In genomic region chr19:4184976-4185975, GRCm38 (mm10) we compare ENCODE assay signal across 9 mouse cellular contexts. TPM values are rescaled to one million over a fixed set of nuclear protein-coding genes. Genes with fewer than 3 reads are reported as not detected.
DNase-seq lines count a peak whose midpoint lies in the region; ATAC-seq and TF ChIP-seq lines count a peak whose summit lies in the region.
"Had no signal": no experiment of that assay in that cellular context is flagged by ENCODE, and none has a peak within 500 bp of the region (broad histone marks: within the 10 kb centered on the region; RNA-seq: fewer than 3 reads in every experiment).

No protein-coding gene starts in this region.

- in situ Hi-C loops in CH12.LX (cut with MboI; ENCODE audit: low pct_ligation_motif_present, low pct_unique_long_range_greater_than_20kb, low sequenced_read_pairs), result no loop called here

- dilution Hi-C loops in CH12.LX (cut with MboI; ENCODE audit: extremely low pct_ligation_motif_present, extremely low pct_unique_long_range_greater_than_20kb, low sequenced_read_pairs), result no loop called here

- H3K9me3 ChIP-seq in heart, embryonic 11.5 days (replicated peaks; ENCODE audit: control insufficient read depth, low read length), result no peaks in the 10 kb centered on the region
- no peaks in the 10 kb centered on the region for H3K9me3 ChIP-seq in CH12.LX (replicated peaks; ENCODE audit: low read length)
- no peaks in the 10 kb centered on the region for H3K9me3 ChIP-seq in limb, embryonic 10.5 days (replicated peaks)

- no peak for DNase-seq in heart, adult 8-10 months (ENCODE audit: low spot score)
- peak; percentile 61 for DNase-seq in CH12.LX (ENCODE audit: extremely low read depth)
- DNase-seq in limb, embryonic 10.5 days (ENCODE audit: low spot score), result no peak
- DNase-seq in cerebellum, postnatal 25 days, result no peak
- no peak for DNase-seq in layer of hippocampus, postnatal 25 days (ENCODE audit: extremely low spot score in 1 of 2, low spot score in 1 of 2)
- no peak for DNase-seq in layer of hippocampus, adult 9-11 months
- DNase-seq: left cerebral cortex, postnatal 4 days had no signal

- no peak overlapping the region for H3K4me3 ChIP-seq in heart, embryonic 11.5 days (ENCODE audit: low read depth, low read length)
- peak overlapping the region in 1 of 3 experiments; percentile 9 for H3K4me3 ChIP-seq in CH12.LX (replicated peaks in 1 of 3; ENCODE audit: low read depth in 2 of 3, low read length in 2 of 3, poor library complexity in 1 of 3)
- no peak overlapping the region for H3K4me3 ChIP-seq in limb, embryonic 10.5 days

- TF ChIP-seq EP300 in CH12.LX (IDR thresholded peaks at IDR 0.05; ENCODE audit: low read length), result no peak; the same call in 1 of the 2 replicates

- H3K27me3 ChIP-seq in heart, embryonic 11.5 days (ENCODE audit: control insufficient read depth, insufficient read depth, low read length), result 0 out of 2 replicates have a peak, but pooled peaks cover 3% of the 10 kb centered on the region
- no peaks in the 10 kb centered on the region for H3K27me3 ChIP-seq in CH12.LX (replicated peaks)
- no peaks in the 10 kb centered on the region for H3K27me3 ChIP-seq in limb, embryonic 10.5 days (ENCODE audit: low read depth, poor library complexity, severe bottlenecking)

- no peak for ATAC-seq in heart, embryonic 11.5 days (replicated peaks; ENCODE audit: insufficient number of reproducible peaks, low FRiP score, low TSS enrichment)
- peak; percentile 38 for ATAC-seq in neutrophil, adult 5-6 weeks (ENCODE audit: extremely low read depth, insufficient number of reproducible peaks, low FRiP score, poor library complexity, severe bottlenecking)

- peaks cover 19% of the 10 kb centered on the region for H3K79me2 ChIP-seq in CH12.LX (replicated peaks; ENCODE audit: control insufficient read depth, extremely low read depth, insufficient read depth, poor library complexity, severe bottlenecking)

- TF ChIP-seq CTCF in CH12.LX (conservative IDR thresholded peaks at IDR 0.05 in 1 of 2, IDR thresholded peaks at IDR 0.05 in 1 of 2; ENCODE audit: low read depth in 2 of 2, low read length in 2 of 2), result no peak

- H3K4me2 ChIP-seq in heart, embryonic 11.5 days, result no peak overlapping the region; the same call in 1 of the 2 replicates
- H3K4me2 ChIP-seq in CH12.LX (ENCODE audit: insufficient read depth, low read depth, poor library complexity, severe bottlenecking), result no peak overlapping the region

- peaks cover 9% of the 10 kb centered on the region for H3K4me1 ChIP-seq in heart, embryonic 11.5 days (ENCODE audit: control insufficient read depth, insufficient read depth, low read length)
- H3K4me1 ChIP-seq in CH12.LX (ENCODE audit: control insufficient read depth in 1 of 2, insufficient read depth in 2 of 2), result peaks cover 28 to 80% of the 10 kb centered on the region in 2 experiments
- H3K4me1 ChIP-seq in limb, embryonic 10.5 days, result peaks cover 21% of the 10 kb centered on the region

- H3K27ac ChIP-seq in heart, embryonic 11.5 days (ENCODE audit: low read depth, low read length), result 0 out of 2 replicates have a peak overlapping the region, but pooled peaks have one; percentile 15
- H3K27ac ChIP-seq in CH12.LX (ENCODE audit: insufficient read depth, low read depth), result peak overlapping the region; percentile 67
- H3K27ac ChIP-seq in limb, embryonic 10.5 days, result peak overlapping the region; percentile 66

- H3K9ac ChIP-seq in heart, embryonic 11.5 days (ENCODE audit: low read depth, low read length), result no peak overlapping the region
- H3K9ac ChIP-seq in CH12.LX (ENCODE audit: insufficient read depth, low read depth), result no peak overlapping the region

- no peaks in the 10 kb centered on the region for H3K36me3 ChIP-seq in heart, embryonic 11.5 days (ENCODE audit: control insufficient read depth, insufficient read depth, low read length)
- peaks cover 70 to 88% of the 10 kb centered on the region in 2 experiments for H3K36me3 ChIP-seq in CH12.LX (replicated peaks in 1 of 2; ENCODE audit: control insufficient read depth in 1 of 2, insufficient read depth in 1 of 2, low read length in 1 of 2)
- H3K36me3 ChIP-seq in limb, embryonic 10.5 days, result no peaks in the 10 kb centered on the region

- 52% methylated on average over 15 of the region's 15 CpGs for WGBS in heart, embryonic 11.5 days (ENCODE audit: insufficient replicate concordance)
- WGBS in limb, embryonic 10.5 days, result 63% methylated on average over 15 of the region's 15 CpGs

- no peak for TF ChIP-seq POLR2A in CH12.LX (IDR thresholded peaks at IDR 0.05; ENCODE audit: low read depth, low read length)

- no peak for TF ChIP-seq RAD21 in CH12.LX (IDR thresholded peaks at IDR 0.05; ENCODE audit: low read depth, low read length)

TF ChIP-seq in CH12.LX, 34 proteins besides CTCF, POLR2A, EP300 and RAD21:
- no peak for TF ChIP-seq ZNF384 (IDR thresholded peaks at IDR 0.05; ENCODE audit: low read depth, low read length)
- TF ChIP-seq ELF1 (IDR thresholded peaks at IDR 0.05; ENCODE audit: low read depth, low read length), result peak; percentile 41

RNA-seq across cellular contexts. Expression of gene Tbc1d10c, which starts 5.8 kb away (rescaled TPM):
- 1.0 and 1.3 TPM in 2 replicates for polyA plus RNA-seq in heart, embryonic 11.5 days (2014; fragmentation: Nextera tagmentation; extraction: Ambion mirVana)
- total RNA-seq in heart, adult 8-10 months (2022), result 10 to 100 TPM in 2 of 4 experiments, 1 to 10 TPM in 2; 8.6 to 19.6 (median 12.4) TPM
- total RNA-seq in CH12.LX (2012; rRNA removed) (46.3 and 57.8 TPM in 2 replicates), CH12.LX (2014; rRNA removed) (43.5 and 51.5 TPM in 2 replicates)
- polyA plus RNA-seq in CH12.LX (2012; ENCODE audit: insufficient read length, low read depth), result 57.4 and 58.5 TPM in 2 replicates
- 0.21 and 1.2 TPM in 2 replicates for polyA plus RNA-seq in limb, embryonic 10.5 days (2016; fragmentation: Nextera tagmentation; extraction: Ambion mirVana)
- 231 and 269 TPM in 2 replicates for total RNA-seq in neutrophil, adult 5-6 weeks (2017)
- 1 to 10 TPM; 1.2 to 1.3 TPM for total RNA-seq in layer of hippocampus, postnatal 25 days (2021)

RNA-seq across cellular contexts. Expression of gene Ppp1ca, which starts 6.6 kb away (rescaled TPM):
- 749 and 760 TPM in 2 replicates for polyA plus RNA-seq in heart, embryonic 11.5 days (2014; fragmentation: Nextera tagmentation; extraction: Ambion mirVana)
- 100 to 1,000 TPM; 261 to 310 (median 281) TPM for total RNA-seq in heart, adult 8-10 months (2022)
- 502 and 585 TPM in 2 replicates for total RNA-seq in CH12.LX (2012; rRNA removed)
- total RNA-seq in CH12.LX (2014; rRNA removed), result 635 and 651 TPM in 2 replicates
- polyA plus RNA-seq in CH12.LX (2012; ENCODE audit: insufficient read length, low read depth), result 383 and 389 TPM in 2 replicates
- 1,070 and 1,129 TPM in 2 replicates for polyA plus RNA-seq in limb, embryonic 10.5 days (2016; fragmentation: Nextera tagmentation; extraction: Ambion mirVana)
- 535 and 541 TPM in 2 replicates for total RNA-seq in neutrophil, adult 5-6 weeks (2017)
- 100 to 1,000 TPM; 259 to 293 TPM for total RNA-seq in layer of hippocampus, postnatal 25 days (2021)

RNA-seq across cellular contexts. Expression of gene Carns1, which starts 10.0 kb away (rescaled TPM):
- 2.1 and 2.8 TPM in 2 replicates for polyA plus RNA-seq in heart, embryonic 11.5 days (2014; fragmentation: Nextera tagmentation; extraction: Ambion mirVana)
- total RNA-seq in heart, adult 8-10 months (2022), result 10 to 100 TPM; 28.3 to 37.5 (median 30.5) TPM
- total RNA-seq in CH12.LX (2012; rRNA removed) (3.4 and 4.0 TPM in 2 replicates), CH12.LX (2014; rRNA removed) (1.7 and 1.8 TPM in 2 replicates)
- polyA plus RNA-seq in CH12.LX (2012; ENCODE audit: insufficient read length, low read depth), result 3.8 and 4.4 TPM in 2 replicates
- 3.2 and 3.3 TPM in 2 replicates for polyA plus RNA-seq in limb, embryonic 10.5 days (2016; fragmentation: Nextera tagmentation; extraction: Ambion mirVana)
- 95.9 and 99.3 TPM in 2 replicates for total RNA-seq in neutrophil, adult 5-6 weeks (2017)
- total RNA-seq in layer of hippocampus, postnatal 25 days (2021), result 10 to 100 TPM in 1 of 2 experiments, 1 to 10 TPM in 1; 8.2 to 11.7 TPM

RNA-seq across cellular contexts. Expression of gene Rad9a, which starts 16.2 kb away (rescaled TPM):
- polyA plus RNA-seq in heart, embryonic 11.5 days (2014; fragmentation: Nextera tagmentation; extraction: Ambion mirVana), result 20.6 and 24.1 TPM in 2 replicates
- total RNA-seq in heart, adult 8-10 months (2022), result 1 to 10 TPM; 5.3 to 6.2 (median 5.6) TPM
- total RNA-seq in CH12.LX (2012; rRNA removed) (20.5 and 22.4 TPM in 2 replicates), CH12.LX (2014; rRNA removed) (11.5 and 14.3 TPM in 2 replicates)
- 20.0 and 21.7 TPM in 2 replicates for polyA plus RNA-seq in CH12.LX (2012; ENCODE audit: insufficient read length, low read depth)
- polyA plus RNA-seq in limb, embryonic 10.5 days (2016; fragmentation: Nextera tagmentation; extraction: Ambion mirVana), result 58.2 and 61.5 TPM in 2 replicates
- 35.1 and 44.3 TPM in 2 replicates for total RNA-seq in neutrophil, adult 5-6 weeks (2017)
- 1 to 10 TPM; 7.4 to 8.2 TPM for total RNA-seq in layer of hippocampus, postnatal 25 days (2021)

RNA-seq across cellular contexts. Expression of gene Rps6kb2, which starts 22.1 kb away (rescaled TPM):
- polyA plus RNA-seq in heart, embryonic 11.5 days (2014; fragmentation: Nextera tagmentation; extraction: Ambion mirVana), result 34.3 and 38.1 TPM in 2 replicates
- 10 to 100 TPM; 15.6 to 17.9 (median 17.0) TPM for total RNA-seq in heart, adult 8-10 months (2022)
- 20.7 and 25.3 TPM in 2 replicates for total RNA-seq in CH12.LX (2012; rRNA removed)
- total RNA-seq in CH12.LX (2014; rRNA removed), result 9.7 and 12.0 TPM in 2 replicates
- 26.6 and 27.2 TPM in 2 replicates for polyA plus RNA-seq in CH12.LX (2012; ENCODE audit: insufficient read length, low read depth)
- 58.3 and 66.0 TPM in 2 replicates for polyA plus RNA-seq in limb, embryonic 10.5 days (2016; fragmentation: Nextera tagmentation; extraction: Ambion mirVana)
- total RNA-seq in neutrophil, adult 5-6 weeks (2017), result 34.0 and 45.2 TPM in 2 replicates
- 10 to 100 TPM; 27.8 to 43.9 TPM for total RNA-seq in layer of hippocampus, postnatal 25 days (2021)

Comparison
In these comparisons a context has a peak if more than half of its experiments do, and no peak if none do; other contexts are left out.
1. H3K27ac ChIP-seq: peak in every context shown above with its lines; median percentile 67 in CH12.LX; 66 in limb, embryonic 10.5 days; 15 in heart, embryonic 11.5 days.
2. RNA of gene Tbc1d10c, which starts 5.8 kb away (total RNA-seq): 231 to 269 TPM in neutrophil, adult 5-6 weeks, 43.5 to 57.8 TPM in CH12.LX and 8.6 to 19.6 TPM in heart, adult 8-10 months; 1.2 to 1.3 TPM in layer of hippocampus, postnatal 25 days; every median in the first group is over 4 times any median in the second.